Mouse (Mus musculus) skeletal muscle tissue, adult 2 months (tissue): Measurements from ENCODE around the gene Cnksr3.

ENCODE experiments used
- DNase-seq: peaks from one replicate; pipeline ENCODE4 v3.0.0-alpha.2; 2012; ENCODE audit warnings: low read depth, low spot score

Cnksr3 gene

DNA sequence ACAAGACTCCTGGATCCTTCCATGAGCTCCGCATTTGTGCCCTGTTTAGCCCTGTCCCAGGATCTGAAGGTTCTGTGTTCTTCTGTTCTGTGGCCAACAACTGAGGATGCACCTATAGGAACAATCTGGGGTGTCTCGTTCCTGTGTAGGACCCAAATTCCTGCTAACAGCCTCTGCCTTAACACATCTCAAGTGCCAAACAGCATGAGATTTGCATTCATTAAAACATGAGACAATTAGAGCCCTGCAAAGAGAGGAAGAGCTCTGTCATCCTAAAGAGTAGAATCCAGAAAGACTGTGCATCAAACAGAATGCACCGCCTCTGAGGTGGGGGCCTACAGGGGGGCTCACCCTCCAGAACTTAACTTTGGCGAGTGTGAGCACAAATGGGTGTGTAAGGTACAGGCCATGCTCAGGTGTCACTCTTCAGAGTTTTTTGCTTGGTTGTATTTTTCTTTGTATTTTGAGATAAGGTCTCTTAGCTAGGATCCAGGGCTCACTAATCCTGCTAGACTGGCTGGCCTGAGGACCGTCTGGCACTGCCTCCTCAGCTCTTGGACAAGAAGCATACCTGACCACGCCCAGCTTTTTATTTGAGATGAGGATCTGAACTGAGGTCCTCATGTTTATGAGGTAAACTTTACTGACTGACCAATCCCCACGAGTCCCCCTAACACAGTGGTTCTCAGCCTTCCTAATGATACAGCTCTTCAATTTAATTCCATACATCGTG lies 15.2 kb downstream of the Cnksr3 start:
- DNase-seq, result no peak

DNA sequence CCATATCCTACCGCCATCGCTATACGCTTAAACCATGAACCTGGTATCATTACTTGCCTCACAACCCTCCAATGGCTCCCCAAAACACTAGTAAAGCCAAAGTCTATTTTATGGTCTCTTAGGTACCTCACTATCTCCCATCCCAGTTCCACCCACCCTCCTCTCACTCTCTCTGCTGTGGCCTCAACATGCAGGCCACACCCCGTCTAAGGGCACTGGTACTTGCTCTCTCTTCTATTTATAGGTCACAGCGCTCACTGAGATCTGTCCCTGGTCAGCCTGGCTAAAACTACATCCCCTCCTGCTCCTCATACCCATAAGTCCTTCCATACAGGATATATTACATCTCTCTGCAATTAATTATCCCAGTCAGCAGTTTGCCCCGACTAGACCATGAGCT lies 16.1 kb downstream of the Cnksr3 start:
- no peak for DNase-seq

DNA sequence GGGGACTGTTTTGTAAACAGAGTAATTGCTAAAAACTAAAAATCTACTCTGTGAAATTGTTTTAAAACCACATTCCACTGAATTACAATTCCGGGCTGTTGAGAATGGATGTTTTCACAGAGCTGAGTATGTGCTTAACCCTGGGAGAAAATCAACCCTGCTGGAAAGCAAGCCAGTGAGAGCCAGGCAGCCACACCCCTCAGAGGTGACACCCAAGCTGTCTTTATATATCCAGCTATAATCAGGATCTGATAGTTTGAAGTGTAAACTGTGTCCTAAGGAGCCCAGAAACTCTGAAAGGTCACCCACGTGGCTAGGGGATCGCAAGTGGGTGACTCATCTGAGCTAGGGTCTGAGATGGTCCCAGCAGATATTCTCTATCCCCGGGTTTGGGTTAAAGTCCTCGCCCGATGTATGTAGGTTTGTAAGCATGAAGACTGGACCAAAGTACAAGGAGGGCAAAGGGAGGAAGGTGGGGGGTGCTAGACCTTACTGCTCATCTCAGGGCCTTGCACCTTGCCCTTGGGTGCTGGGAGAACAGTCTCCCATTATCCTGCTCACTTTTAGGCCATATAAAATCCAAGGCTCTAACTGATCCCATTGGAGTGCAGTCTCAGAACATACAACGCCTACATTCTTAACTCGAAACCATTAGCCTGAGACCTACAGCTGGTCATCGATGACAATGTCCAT lies 20.2 kb downstream of the Cnksr3 start:
- no peak for DNase-seq

DNA sequence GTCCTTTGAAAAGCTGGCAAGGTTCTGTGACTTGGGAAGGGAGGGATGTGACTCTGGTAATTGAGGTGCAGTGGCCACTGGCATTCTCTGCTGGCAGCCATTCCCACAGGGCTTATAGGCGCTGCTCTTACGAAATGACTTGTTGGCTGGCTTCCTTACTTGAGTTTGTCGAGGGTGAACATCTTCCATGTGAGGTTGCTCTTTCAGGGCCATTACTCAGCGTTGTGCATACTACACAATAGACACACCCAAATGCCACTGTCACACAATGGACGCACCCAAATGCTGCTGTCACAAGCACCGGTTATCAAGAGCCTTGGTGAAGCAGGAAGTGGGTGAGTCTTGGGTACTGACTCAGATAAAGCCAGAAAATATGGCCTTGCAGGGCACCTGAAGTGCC lies 22.8 kb downstream of the Cnksr3 start:
- no peak for DNase-seq

DNA sequence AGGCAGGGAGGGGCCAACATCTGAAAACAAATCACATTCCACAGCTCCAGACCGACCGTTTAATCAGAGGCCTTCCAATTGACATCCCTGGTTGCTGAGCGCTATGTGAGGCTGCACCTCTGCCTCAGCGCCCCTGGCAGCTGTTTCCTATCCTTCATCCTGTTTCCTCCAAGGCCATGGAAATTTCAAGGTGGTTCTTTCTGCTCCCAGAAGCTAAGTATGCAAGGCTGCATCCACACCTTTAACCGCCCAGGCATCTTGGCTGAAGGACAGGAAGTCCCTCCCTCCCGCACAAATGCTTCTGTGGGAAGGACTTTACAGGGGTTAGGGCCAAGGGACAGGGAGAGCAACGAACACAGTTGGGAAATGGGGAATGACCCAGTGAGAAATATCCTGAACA lies 24.2 kb downstream of the Cnksr3 start:
- DNase-seq, result no peak

DNA sequence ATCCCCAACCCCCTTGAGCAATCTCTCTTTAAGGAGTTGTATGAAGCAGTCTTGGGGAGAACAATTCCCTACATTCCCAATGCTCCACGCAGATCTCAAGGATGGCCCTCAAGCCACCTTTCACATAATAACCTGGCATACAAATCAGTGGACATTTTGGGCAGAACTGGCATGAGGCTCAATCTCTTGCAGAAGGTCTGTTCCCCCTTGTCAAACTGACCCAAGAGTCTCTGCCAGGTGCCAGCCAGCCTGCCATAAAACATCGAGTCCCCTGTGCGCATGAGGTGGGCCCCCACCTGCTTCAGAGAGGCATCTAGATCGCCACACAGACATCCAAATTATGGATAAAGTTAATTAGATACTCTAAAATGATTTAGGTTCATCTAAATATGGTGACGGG lies 25.0 kb downstream of the Cnksr3 start:
- no peak for DNase-seq

GRCm38 (mm10) chr10:7186018-7186417 lies 26.0 kb downstream of the Cnksr3 start:
- no peak for DNase-seq

DNA sequence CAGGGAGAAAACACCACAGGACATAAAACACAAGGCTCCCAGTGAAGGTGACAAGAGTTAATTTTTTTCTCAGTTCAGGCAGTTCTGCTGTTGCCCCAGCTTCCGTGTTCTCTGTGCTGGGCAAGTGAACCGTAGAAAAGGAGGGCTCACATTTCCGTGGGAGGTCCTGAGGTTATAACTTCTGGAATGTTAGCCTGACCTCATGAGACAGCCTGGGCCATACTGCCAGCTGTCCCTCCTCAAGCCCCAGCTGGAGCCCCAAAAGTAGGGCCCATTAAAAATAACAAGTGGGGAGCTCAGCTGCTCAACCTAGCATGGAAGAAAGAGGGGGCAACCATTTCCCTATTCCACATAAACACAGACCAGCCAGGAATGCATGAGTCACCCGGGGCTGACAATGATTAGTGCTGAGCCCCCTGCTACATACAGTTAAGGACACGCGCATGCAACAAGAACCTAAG lies 28.8 kb downstream of the Cnksr3 start:
- no peak for DNase-seq

GRCm38 (mm10) chr10:7182555-7183170 lies 29.4 kb downstream of the Cnksr3 start:
- no peak for DNase-seq

GRCm38 (mm10) chr10:7180296-7180695 lies 31.7 kb downstream of the Cnksr3 start:
- no peak for DNase-seq

GRCm38 (mm10) chr10:7178571-7178970 lies 33.5 kb downstream of the Cnksr3 start:
- DNase-seq, result no peak

DNA sequence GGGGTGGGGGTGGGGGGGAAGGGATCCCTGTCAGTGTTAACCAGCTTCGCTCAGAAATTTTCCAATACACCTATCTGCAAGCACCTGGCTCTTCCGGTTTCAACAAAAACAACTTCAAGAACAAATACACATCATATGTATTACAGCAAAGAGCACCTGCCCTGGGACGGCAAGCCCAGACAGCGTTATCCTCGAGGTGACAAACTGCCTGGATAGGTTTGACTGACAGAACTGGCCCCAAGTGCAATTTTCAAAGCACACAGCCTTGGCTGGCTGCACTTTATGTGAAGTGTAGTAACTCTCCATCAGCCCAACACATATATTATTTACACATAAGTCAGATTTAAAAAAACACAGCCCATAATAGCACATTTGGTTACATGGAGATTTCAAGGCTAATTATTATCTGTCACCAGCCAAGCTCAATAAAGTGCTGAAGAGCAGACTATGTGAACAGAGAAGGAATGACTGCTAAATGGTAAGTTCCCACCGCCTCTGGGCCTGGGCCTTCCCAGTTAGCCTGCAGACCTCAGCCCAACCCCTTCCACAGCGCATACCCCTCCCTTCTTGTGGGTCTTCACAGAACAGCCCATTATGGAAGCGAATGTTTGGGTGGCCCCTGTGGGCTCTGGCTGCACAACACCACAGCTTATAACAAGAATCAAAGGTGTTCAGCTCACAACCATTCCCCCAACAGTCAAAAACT lies 35.7 kb downstream of the Cnksr3 start:
- DNase-seq, result no peak

DNA sequence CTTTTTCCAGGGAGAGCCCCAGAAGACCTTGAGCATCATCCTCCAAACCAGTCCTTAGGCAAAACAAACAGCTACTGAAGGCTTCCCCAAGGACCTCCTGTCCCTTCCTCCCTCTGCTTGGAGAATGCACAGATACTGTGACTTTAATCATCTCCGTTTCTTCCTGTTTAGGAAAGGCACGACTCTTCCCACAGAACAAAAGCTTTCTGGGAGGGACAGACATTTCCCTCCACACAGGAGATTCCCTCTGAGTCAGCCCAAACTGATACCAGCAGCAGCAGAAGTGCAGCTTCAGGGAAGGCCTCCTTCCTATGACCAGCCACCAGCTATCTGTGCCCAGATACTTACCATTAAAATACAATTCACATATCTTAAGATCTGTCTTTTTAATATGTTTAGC lies 37.6 kb downstream of the Cnksr3 start:
- no peak for DNase-seq

DNA sequence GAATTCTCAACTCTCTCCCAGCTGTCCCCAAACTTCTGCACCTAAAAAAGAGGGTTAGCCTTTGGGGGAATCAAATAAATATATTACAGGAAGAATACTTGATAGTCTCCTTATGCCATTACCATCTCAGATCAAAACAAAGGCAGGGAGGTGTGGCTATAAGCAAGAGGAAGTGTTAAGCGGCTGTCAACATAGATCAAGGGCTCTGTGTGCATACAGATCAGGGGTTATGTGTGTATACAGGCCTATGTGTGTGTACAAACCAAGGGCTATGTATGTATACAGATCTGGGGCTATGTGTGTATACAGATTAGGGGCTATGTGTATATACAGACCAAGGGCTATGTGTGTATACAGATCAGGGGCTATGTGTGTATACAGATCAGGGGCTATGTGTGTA lies 38.9 kb downstream of the Cnksr3 start:
- DNase-seq, result no peak

DNA sequence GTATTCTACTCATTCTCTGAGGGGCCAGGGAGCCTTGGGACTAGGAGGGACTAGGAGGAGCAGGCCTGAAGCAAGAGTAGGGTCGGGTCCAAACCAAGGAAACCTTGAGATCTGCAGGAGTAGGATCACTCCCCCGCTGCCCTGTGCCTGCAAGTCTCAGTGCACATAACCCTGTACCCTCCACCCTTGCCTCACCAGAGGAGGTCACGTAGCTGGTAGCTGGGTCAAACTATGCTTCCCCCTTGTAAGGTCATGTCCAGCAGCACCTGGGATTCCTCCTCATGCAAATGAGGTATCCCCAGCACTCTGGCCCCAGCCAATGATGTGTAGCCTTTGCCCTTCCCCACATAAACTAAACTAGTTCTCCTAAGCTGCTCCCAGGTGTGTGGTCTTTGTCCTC lies 41.6 kb downstream of the Cnksr3 start:
- no peak for DNase-seq

DNA sequence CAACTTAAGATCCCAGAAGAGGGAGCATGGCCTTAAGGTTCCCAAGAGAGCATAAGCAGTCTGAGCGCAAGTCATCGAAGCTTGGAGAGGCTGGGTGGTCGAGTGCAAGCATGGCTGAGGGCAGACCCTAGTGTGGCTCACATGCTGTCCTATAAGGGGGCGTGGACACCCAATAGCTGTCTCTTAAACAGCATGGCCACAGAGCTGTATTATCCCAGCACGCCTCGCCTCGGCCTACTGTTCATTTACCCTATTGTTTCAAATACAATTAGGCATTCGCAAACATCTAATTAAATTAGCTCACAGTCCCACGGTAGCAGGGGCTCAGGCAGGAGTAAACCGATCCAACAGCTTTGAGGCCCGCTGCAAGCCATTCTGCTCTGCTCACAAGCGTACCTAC lies 49.0 kb downstream of the Cnksr3 start:
- DNase-seq, result no peak

- no peak for DNase-seq
These were observed 53.0 kb downstream of the Cnksr3 start for GRCm38 (mm10) chr10:7159061-7159511.

DNA sequence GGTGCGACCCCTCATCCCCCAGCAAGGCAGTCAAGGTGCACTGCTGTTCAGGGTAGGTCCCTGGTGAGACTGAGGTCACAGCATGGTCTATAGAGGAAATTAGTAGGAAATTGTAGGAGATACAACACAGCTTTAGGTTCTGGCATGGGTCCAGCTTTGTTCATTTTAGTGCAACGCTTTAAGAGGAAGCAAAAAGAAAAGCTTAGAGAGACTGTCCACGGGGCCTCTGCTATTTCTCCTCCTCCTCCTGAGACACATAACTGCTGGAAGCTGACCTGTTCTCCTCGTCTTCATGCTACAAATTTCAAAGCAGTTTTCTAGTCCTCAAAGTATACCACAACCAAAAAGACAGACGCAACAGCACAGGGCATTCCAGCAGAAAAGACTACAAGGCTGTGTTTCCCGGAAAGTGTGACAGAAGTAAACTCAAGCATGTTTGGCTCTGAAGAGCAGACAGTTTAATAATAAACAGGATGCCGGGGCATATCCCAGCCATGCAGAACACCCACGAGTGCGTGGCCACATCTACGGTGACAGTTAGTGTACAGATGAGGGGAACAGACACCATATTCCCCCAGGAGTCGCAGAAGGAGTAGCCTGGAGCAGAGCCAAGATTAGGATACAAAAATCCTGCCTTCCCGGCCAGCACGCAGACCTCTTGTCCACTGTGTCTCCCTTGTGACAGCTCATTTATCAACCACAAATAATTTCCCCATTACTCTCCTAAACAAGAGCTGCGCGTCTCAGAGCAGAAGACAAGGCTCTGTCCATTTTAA lies 53.6 kb downstream of the Cnksr3 start:
- peak; percentile 33 for DNase-seq

- DNase-seq, result no peak
These were observed 57.2 kb downstream of the Cnksr3 start for GRCm38 (mm10) chr10:7154877-7155276.

- DNase-seq, result no peak
These were observed 59.1 kb downstream of the Cnksr3 start for GRCm38 (mm10) chr10:7152926-7153325.
